Mouse (Mus musculus) ovary, postnatal 10 days (tissue): ENCODE results near the gene Gps1.
"Not testable (repeated sequence)": the region's sequence is repeated elsewhere in the genome, so short reads cannot be mapped to it uniquely, and the experiment has no call there.

Experiments
- DNase-seq: peaks from one replicate; pipeline ENCODE4 v3.0.0; 2022; ENCODE audit warnings: low spot score

Gps1 gene

GRCm38 (mm10) chr11:120785145-120785544, 1.1 kb downstream of the Gps1 start:
- DNase-seq = no peak

GRCm38 (mm10) chr11:120788460-120788859, 4.4 kb downstream of the Gps1 start:
- DNase-seq = not testable (repeated sequence)

- no peak for DNase-seq
Observed at GRCm38 (mm10) chr11:120789355-120789754, 5.3 kb downstream of the Gps1 start.

GRCm38 (mm10) chr11:120789810-120790209, 5.7 kb downstream of the Gps1 start:
- DNase-seq = no peak

GRCm38 (mm10) chr11:120792652-120793051, 8.6 kb downstream of the Gps1 start:
- DNase-seq = no peak

- peak; percentile 99 for DNase-seq
Observed at GRCm38 (mm10) chr11:120795756-120796613, 11.9 kb downstream of the Gps1 start, which contains the start of gene Dus1l. Gene Dus1l, minus strand, starts transcription at chr11:120796403.

GRCm38 (mm10) chr11:120796614-120796946, 12.5 kb downstream of the Gps1 start:
- no peak for DNase-seq

GRCm38 (mm10) chr11:120798244-120798643, 14.2 kb downstream of the Gps1 start:
- no peak for DNase-seq

- DNase-seq = no peak
Observed at GRCm38 (mm10) chr11:120799316-120799890, 15.3 kb downstream of the Gps1 start.

GRCm38 (mm10) chr11:120800061-120800904, 16.2 kb downstream of the Gps1 start:
- DNase-seq = peak; percentile 86

GRCm38 (mm10) chr11:120804274-120804673, 20.2 kb downstream of the Gps1 start:
- DNase-seq = no peak

GRCm38 (mm10) chr11:120804769-120805168, 20.7 kb downstream of the Gps1 start:
- no peak for DNase-seq

GRCm38 (mm10) chr11:120805375-120806298, 21.6 kb downstream of the Gps1 start:
- DNase-seq = no peak

GRCm38 (mm10) chr11:120808010-120808409, 23.9 kb downstream of the Gps1 start:
- DNase-seq = no peak

- no peak for DNase-seq
Observed at GRCm38 (mm10) chr11:120812068-120812467, 28.0 kb downstream of the Gps1 start.

- DNase-seq = no peak
Observed at GRCm38 (mm10) chr11:120817358-120817757, 33.3 kb downstream of the Gps1 start.

GRCm38 (mm10) chr11:120818251-120818650, 34.2 kb downstream of the Gps1 start:
- DNase-seq = no peak

GRCm38 (mm10) chr11:120819556-120819955, 35.5 kb downstream of the Gps1 start:
- DNase-seq = no peak

- no peak for DNase-seq
Observed at GRCm38 (mm10) chr11:120820546-120820945, 36.5 kb downstream of the Gps1 start.

GRCm38 (mm10) chr11:120821076-120821922, 37.2 kb downstream of the Gps1 start:
- no peak for DNase-seq

GRCm38 (mm10) chr11:120822321-120822720, 38.2 kb downstream of the Gps1 start:
- DNase-seq = no peak
